Comparison of ENCODE assay signal across 18 mouse cellular contexts in the genomic region with DNA sequence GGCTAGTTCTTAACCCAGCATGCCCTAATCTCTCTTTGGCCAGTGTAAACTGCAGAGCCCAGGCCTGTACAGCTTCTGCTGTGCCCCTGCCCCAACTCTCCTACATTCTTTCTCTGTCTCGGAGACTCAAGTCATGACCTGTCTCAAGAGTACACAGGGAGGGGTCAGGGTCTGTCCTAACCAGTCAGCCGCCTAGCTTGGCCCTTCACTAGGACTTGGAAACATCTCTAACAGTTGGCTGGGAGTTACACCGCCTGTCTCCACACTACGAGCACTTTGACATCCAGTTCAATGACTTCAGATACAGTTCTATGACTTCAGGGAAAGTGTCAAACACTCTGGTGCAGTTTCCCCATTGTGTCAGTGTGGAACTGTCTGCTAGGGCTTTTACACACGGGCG. TPM values are rescaled to one million over a fixed set of nuclear protein-coding genes. Genes with fewer than 3 reads are reported as not detected.
A peak's percentile ranks its signal among the peaks of the same experiment; 100 is the strongest.
DNase-seq lines count a peak whose midpoint lies in the region; ATAC-seq and TF ChIP-seq lines count a peak whose summit lies in the region.
"Had no signal": no experiment of that assay in that cellular context is flagged by ENCODE, and none has a peak within 500 bp of the region (broad histone marks: within the 10 kb centered on the region; RNA-seq: fewer than 3 reads in every experiment).

No protein-coding gene starts in this region.

- no peak for DNase-seq in kidney, postnatal 14 days
- DNase-seq in ES-E14 (ENCODE audit: low read depth, low spot score), result no peak
- DNase-seq in liver, embryonic 13.5 days, result no peak
- no peak for DNase-seq in layer of hippocampus, postnatal 36 days
- DNase-seq: cerebellum, adult 8-10 months; gastrocnemius, postnatal 14 days; heart, postnatal 36 days; kidney, adult 9 months had no signal

- 0 out of 2 replicates have a peak overlapping the region, but pooled peaks have one; percentile 18 for H3K27ac ChIP-seq in kidney, embryonic 15.5 days
- H3K27ac ChIP-seq in ES-E14 (ENCODE audit: insufficient read depth, low read depth, low read length, poor library complexity, severe bottlenecking), result peak overlapping the region; percentile 80
- peak overlapping the region; percentile 74 for H3K27ac ChIP-seq in liver, embryonic 13.5 days
- no peak overlapping the region for H3K27ac ChIP-seq in forebrain, embryonic 15.5 days (replicated peaks)
- H3K27ac ChIP-seq: macrophage had no signal

- H3K36me3 ChIP-seq in kidney, embryonic 15.5 days, result peaks cover 3% of the 10 kb centered on the region
- H3K36me3 ChIP-seq in E14TG2a.4 (ENCODE audit: insufficient read depth, low read length), result peaks cover 18% of the 10 kb centered on the region
- peaks cover 3% of the 10 kb centered on the region for H3K36me3 ChIP-seq in ES-E14 (ENCODE audit: control insufficient read depth, insufficient read depth, low read length, poor library complexity, severe bottlenecking)
- peaks cover 8% of the 10 kb centered on the region for H3K36me3 ChIP-seq in liver, embryonic 13.5 days
- no peaks in the 10 kb centered on the region; the same call in 1 of the 2 replicates for H3K36me3 ChIP-seq in forebrain, embryonic 15.5 days

- ATAC-seq in kidney, embryonic 15.5 days (replicated peaks; ENCODE audit: low FRiP score), result no peak
- no peak for ATAC-seq in liver, embryonic 13.5 days (ENCODE audit: low read depth)
- ATAC-seq in forebrain, embryonic 15.5 days (replicated peaks), result no peak
- ATAC-seq: activated CD4-positive, CD25-positive, alpha-beta regulatory T cell, adult 4 months; forebrain, embryonic 16.5 days had no signal

- 70% methylated on average over 6 of the region's 6 CpGs for WGBS in kidney, embryonic 15.5 days
- 65% methylated on average over 6 of the region's 6 CpGs for WGBS in liver, embryonic 13.5 days (ENCODE audit: insufficient replicate concordance)
- WGBS in forebrain, embryonic 15.5 days, result 77% methylated on average over 6 of the region's 6 CpGs

- no peak overlapping the region for H3K9ac ChIP-seq in kidney, embryonic 15.5 days
- peak overlapping the region; percentile 79 for H3K9ac ChIP-seq in ES-E14 (ENCODE audit: insufficient read depth, low read depth, low read length, poor library complexity, severe bottlenecking)
- peak overlapping the region; percentile 52; the same call in 1 of the 2 replicates for H3K9ac ChIP-seq in liver, embryonic 13.5 days
- no peak overlapping the region for H3K9ac ChIP-seq in forebrain, embryonic 15.5 days (replicated peaks)

- in situ Hi-C loops in ES-E14 (cut with MboI; ENCODE audit: low sequenced_read_pairs in 2 of 2, unreplicated experiment in 2 of 2), result no loop called here

- peak overlapping the region; percentile 6; the same call in 1 of the 2 replicates for H3K4me3 ChIP-seq in kidney, embryonic 15.5 days (replicated peaks)
- H3K4me3 ChIP-seq in E14TG2a.4 (replicated peaks; ENCODE audit: low read length), result peak overlapping the region; percentile 77
- peak overlapping the region; percentile 52 to 72 for H3K4me3 ChIP-seq in ES-E14 (ENCODE audit: insufficient read depth in 1 of 2, low read depth in 1 of 2, low read length in 2 of 2, poor library complexity in 1 of 2, severe bottlenecking in 1 of 2)
- H3K4me3 ChIP-seq in liver, embryonic 13.5 days (replicated peaks), result peak overlapping the region; percentile 41
- H3K4me3 ChIP-seq in forebrain, embryonic 15.5 days, result no peak overlapping the region

- peaks cover 33% of the 10 kb centered on the region for H3K4me1 ChIP-seq in kidney, embryonic 15.5 days
- H3K4me1 ChIP-seq in E14TG2a.4 (replicated peaks; ENCODE audit: low read depth, low read length) (peaks cover 87% of the 10 kb centered on the region), ES-E14 (ENCODE audit: control insufficient read depth in 2 of 2, insufficient read depth in 2 of 2, low read length in 2 of 2, poor library complexity in 1 of 2) (peaks cover 2 to 26% of the 10 kb centered on the region in 2 experiments; a peak in 2 of 4 replicates)
- peaks cover 66% of the 10 kb centered on the region for H3K4me1 ChIP-seq in liver, embryonic 13.5 days (replicated peaks)
- no peaks in the 10 kb centered on the region for H3K4me1 ChIP-seq in forebrain, embryonic 15.5 days

- no peak for TF ChIP-seq CTCF in E14TG2a.4 (conservative IDR thresholded peaks at IDR 0.05; ENCODE audit: low read length)

- H3K4me2 ChIP-seq in kidney, embryonic 15.5 days, result peak overlapping the region; percentile 34
- peak overlapping the region; percentile 45 for H3K4me2 ChIP-seq in liver, embryonic 13.5 days
- no peak overlapping the region for H3K4me2 ChIP-seq in forebrain, embryonic 15.5 days (replicated peaks)

- H3K9me3 ChIP-seq in kidney, embryonic 15.5 days (replicated peaks), result no peaks in the 10 kb centered on the region
- H3K9me3 ChIP-seq in E14TG2a.4 (ENCODE audit: low read length), result no peaks in the 10 kb centered on the region
- H3K9me3 ChIP-seq in ES-E14 (ENCODE audit: control insufficient read depth, insufficient read depth, low read depth, low read length), result no peaks in the 10 kb centered on the region
- no peaks in the 10 kb centered on the region for H3K9me3 ChIP-seq in liver, embryonic 13.5 days (replicated peaks)
- H3K9me3 ChIP-seq in forebrain, embryonic 15.5 days, result no peaks in the 10 kb centered on the region

- H3K27me3 ChIP-seq in kidney, embryonic 15.5 days, result no peaks in the 10 kb centered on the region
- no peaks in the 10 kb centered on the region for H3K27me3 ChIP-seq in E14TG2a.4 (ENCODE audit: insufficient read depth, low read length)
- H3K27me3 ChIP-seq in liver, embryonic 13.5 days, result no peaks in the 10 kb centered on the region
- no peaks in the 10 kb centered on the region for H3K27me3 ChIP-seq in forebrain, embryonic 15.5 days

TF ChIP-seq in ES-E14, 5 proteins besides CTCF, POLR2A, EP300 and RAD21:
- TF ChIP-seq ZNF384 (IDR thresholded peaks at IDR 0.05; ENCODE audit: low read depth, low read length) (no peak), CHD2 (IDR thresholded peaks at IDR 0.05; ENCODE audit: low read depth, low read length) (no peak), ZC3H11A (IDR thresholded peaks at IDR 0.05; ENCODE audit: borderline replicate concordance, low read depth, low read length) (no peak), HCFC1 (IDR thresholded peaks at IDR 0.05; ENCODE audit: borderline replicate concordance, insufficient read depth, low read length) (no peak), MAFK (IDR thresholded peaks at IDR 0.05; ENCODE audit: insufficient read depth, low read depth, low read length) (no peak)
TF ChIP-seq in ES-E14: peak in this region for 0.

RNA-seq across cellular contexts. Expression of a gene that starts 1.0 kb away (rescaled TPM):
- polyA plus RNA-seq in kidney, embryonic 15.5 days (2015; fragmentation: Nextera tagmentation; extraction: Ambion mirVana), result 15.7 and 20.7 TPM in 2 replicates
- 72.3 and 106 TPM in 2 replicates for total RNA-seq in ES-E14 (2012; rRNA removed)
- 247 and 261 TPM in 2 replicates for polyA plus RNA-seq in liver, embryonic 13.5 days (2015; fragmentation: Nextera tagmentation; extraction: Ambion mirVana)
- total RNA-seq in layer of hippocampus, postnatal 36 days (2021), result 1 to 10 TPM; 4.6 to 5.7 TPM
- 1.2 TPM in 2 replicates for polyA plus RNA-seq in forebrain, embryonic 15.5 days (2015; fragmentation: Nextera tagmentation; extraction: Ambion mirVana)
- polyA plus RNA-seq: activated CD4-positive, CD25-positive, alpha-beta regulatory T cell, adult 4 months had no signal

RNA-seq across cellular contexts. Expression of a gene that starts 7.6 kb away (rescaled TPM):
- polyA plus RNA-seq in kidney, embryonic 15.5 days (2015; fragmentation: Nextera tagmentation; extraction: Ambion mirVana), result 259 and 340 TPM in 2 replicates
- 683 and 2,144 TPM in 2 replicates for total RNA-seq in ES-E14 (2012; rRNA removed)
- 1,390 and 1,411 TPM in 2 replicates for polyA plus RNA-seq in liver, embryonic 13.5 days (2015; fragmentation: Nextera tagmentation; extraction: Ambion mirVana)
- total RNA-seq in layer of hippocampus, postnatal 36 days (2021), result 1,000 to 10,000 TPM; 2,147 to 2,303 TPM
- 236 and 265 TPM in 2 replicates for polyA plus RNA-seq in forebrain, embryonic 15.5 days (2015; fragmentation: Nextera tagmentation; extraction: Ambion mirVana)

RNA-seq across cellular contexts. Expression of a gene that starts 10.2 kb away (rescaled TPM):
- 2.3 and 6.6 TPM in 2 replicates for polyA plus RNA-seq in kidney, embryonic 15.5 days (2015; fragmentation: Nextera tagmentation; extraction: Ambion mirVana)
- total RNA-seq in ES-E14 (2012; rRNA removed), result 0.27 and 0.48 TPM in 2 replicates
- 58.3 and 74.0 TPM in 2 replicates for polyA plus RNA-seq in liver, embryonic 13.5 days (2015; fragmentation: Nextera tagmentation; extraction: Ambion mirVana)
- total RNA-seq in layer of hippocampus, postnatal 36 days (2021), result not detected
- polyA plus RNA-seq in forebrain, embryonic 15.5 days (2015; fragmentation: Nextera tagmentation; extraction: Ambion mirVana), result not detected in 2 replicates
- total RNA-seq: gastrocnemius, postnatal 14 days; heart, postnatal 36 days; layer of hippocampus, postnatal 14 days had no signal
- polyA plus RNA-seq: embryonic facial prominence, embryonic 11.5 days; forebrain, embryonic 16.5 days; macrophage had no signal

RNA-seq across cellular contexts. Expression of a gene that starts 10.2 kb away (rescaled TPM):
- polyA plus RNA-seq in kidney, embryonic 15.5 days (2015; fragmentation: Nextera tagmentation; extraction: Ambion mirVana), result 2.5 TPM in 1 of 2 replicates, not detected in the other
- total RNA-seq in ES-E14 (2012; rRNA removed), result 0.48 TPM in 1 of 2 replicates, not detected in the other
- 5.6 and 7.5 TPM in 2 replicates for polyA plus RNA-seq in liver, embryonic 13.5 days (2015; fragmentation: Nextera tagmentation; extraction: Ambion mirVana)
- total RNA-seq in layer of hippocampus, postnatal 36 days (2021), result not detected
- polyA plus RNA-seq in forebrain, embryonic 15.5 days (2015; fragmentation: Nextera tagmentation; extraction: Ambion mirVana), result not detected in 2 replicates
- total RNA-seq: gastrocnemius, postnatal 14 days; heart, postnatal 36 days; layer of hippocampus, postnatal 14 days; monocyte, adult 5-6 weeks; neutrophil, adult 5-6 weeks had no signal
- polyA plus RNA-seq: activated CD4-positive, CD25-positive, alpha-beta regulatory T cell, adult 4 months; embryonic facial prominence, embryonic 11.5 days; forebrain, embryonic 16.5 days; macrophage had no signal

RNA-seq across cellular contexts. Expression of a gene that starts 13.7 kb away (rescaled TPM):
- polyA plus RNA-seq in kidney, embryonic 15.5 days (2015; fragmentation: Nextera tagmentation; extraction: Ambion mirVana), result 8.8 and 13.1 TPM in 2 replicates
- not detected in 2 replicates for total RNA-seq in ES-E14 (2012; rRNA removed)
- polyA plus RNA-seq in liver, embryonic 13.5 days (2015; fragmentation: Nextera tagmentation; extraction: Ambion mirVana), result 568 and 648 TPM in 2 replicates
- total RNA-seq in layer of hippocampus, postnatal 36 days (2021), result not detected
- not detected in 2 replicates for polyA plus RNA-seq in forebrain, embryonic 15.5 days (2015; fragmentation: Nextera tagmentation; extraction: Ambion mirVana)
- total RNA-seq: heart, postnatal 36 days; layer of hippocampus, postnatal 14 days had no signal
- polyA plus RNA-seq: activated CD4-positive, CD25-positive, alpha-beta regulatory T cell, adult 4 months; forebrain, embryonic 16.5 days had no signal

Comparison
In these comparisons a context has a peak if more than half of its experiments do, and no peak if none do; other contexts are left out.
1. H3K9ac ChIP-seq: peak in ES-E14 (single experiment) and liver, embryonic 13.5 days (single experiment); none in kidney, embryonic 15.5 days (single experiment) and forebrain, embryonic 15.5 days (single experiment).
2. RNA of a gene that starts 1.0 kb away (polyA plus RNA-seq): 247 to 261 TPM in liver, embryonic 13.5 days; 15.7 to 20.7 TPM in kidney, embryonic 15.5 days and 1.2 TPM in forebrain, embryonic 15.5 days; every median in the first group is over 10 times any median in the second.